Mouse (Mus musculus): ENCODE results near the gene Ypel3.
A peak's percentile ranks its signal among the peaks of the same experiment; 100 is the strongest.
"Not testable (repeated sequence)": the region's sequence is repeated elsewhere in the genome, so short reads cannot be mapped to it uniquely, and the experiment has no call there.

Ypel3 gene

DNA sequence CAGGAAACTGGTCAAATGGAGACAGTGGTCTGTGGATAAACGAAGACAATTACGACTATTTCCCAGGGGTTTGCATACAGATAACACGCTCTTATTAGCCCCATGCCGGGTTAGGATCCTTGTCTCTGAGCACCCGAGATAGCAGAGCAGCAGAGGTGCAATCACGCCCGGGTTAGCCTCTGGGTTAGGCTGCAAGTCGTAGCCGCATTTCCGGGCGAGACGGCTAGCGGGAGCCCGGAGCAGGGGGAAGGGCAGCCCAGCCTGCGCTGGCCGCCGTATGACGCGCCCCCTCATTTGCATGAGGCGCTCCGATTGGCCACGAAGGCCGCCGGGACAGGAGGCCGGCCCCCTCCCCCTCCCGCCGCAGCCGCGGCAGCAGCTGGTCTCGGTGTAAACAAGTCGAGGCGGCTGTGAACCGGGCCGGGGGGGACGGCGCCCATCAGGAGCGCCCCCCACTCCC, at the start of gene Ypel3:
Gene Ypel3 (plus strand): TSS at position 358 of the 460 bp plus-strand sequence.
- DNase-seq (ENCODE audit: low spot score in 2 of 2): peak; percentile 90 to 95

DNA sequence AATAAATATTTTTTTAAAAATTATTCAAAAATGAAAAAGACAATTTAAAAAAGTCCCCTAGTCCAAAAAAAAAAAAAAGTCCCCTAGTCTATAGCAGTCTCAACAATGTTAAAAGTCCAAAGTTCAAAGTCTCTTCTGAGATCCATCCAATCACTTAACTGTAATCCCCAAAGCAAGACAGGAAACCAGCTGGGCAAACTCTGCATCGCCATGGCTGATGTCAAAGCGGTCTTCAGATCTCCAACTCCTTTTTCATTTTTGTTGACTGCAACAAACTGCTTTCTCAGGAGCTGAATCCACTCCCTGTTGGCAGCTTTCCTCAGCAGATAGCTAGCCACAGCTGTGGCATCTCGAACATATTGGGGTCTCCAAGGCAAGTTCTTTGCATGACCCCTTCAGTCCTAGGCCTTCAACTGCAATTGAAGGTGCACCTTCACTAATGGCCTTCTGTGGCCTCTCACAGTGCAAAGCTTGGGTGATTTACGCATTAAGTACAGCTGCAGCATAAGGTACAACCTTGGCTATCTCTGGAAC, 46.4 kb upstream of the Ypel3 start:
- DNase-seq (ENCODE audit: low spot score in 2 of 2): not testable (repeated sequence)

DNA sequence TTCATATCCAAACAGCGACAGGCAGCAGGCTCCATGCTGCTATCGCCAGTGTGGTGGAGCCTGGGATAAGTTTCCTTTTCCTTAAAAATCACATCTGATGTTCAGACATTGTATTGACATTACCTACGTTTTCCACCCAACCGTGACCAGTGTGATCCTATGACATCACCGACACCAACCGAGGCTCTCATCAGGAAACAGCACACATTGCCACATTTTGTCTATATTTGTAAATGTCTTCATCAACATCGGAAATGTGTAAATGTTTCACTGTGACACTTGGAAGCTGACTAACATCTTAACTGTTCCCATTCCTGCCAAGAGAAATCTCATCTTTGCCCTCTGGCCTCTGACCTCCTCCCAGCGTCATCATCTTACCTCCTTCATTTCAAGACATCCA, 40.6 kb upstream of the Ypel3 start:
- no peak for DNase-seq (ENCODE audit: low spot score in 2 of 2)

DNA sequence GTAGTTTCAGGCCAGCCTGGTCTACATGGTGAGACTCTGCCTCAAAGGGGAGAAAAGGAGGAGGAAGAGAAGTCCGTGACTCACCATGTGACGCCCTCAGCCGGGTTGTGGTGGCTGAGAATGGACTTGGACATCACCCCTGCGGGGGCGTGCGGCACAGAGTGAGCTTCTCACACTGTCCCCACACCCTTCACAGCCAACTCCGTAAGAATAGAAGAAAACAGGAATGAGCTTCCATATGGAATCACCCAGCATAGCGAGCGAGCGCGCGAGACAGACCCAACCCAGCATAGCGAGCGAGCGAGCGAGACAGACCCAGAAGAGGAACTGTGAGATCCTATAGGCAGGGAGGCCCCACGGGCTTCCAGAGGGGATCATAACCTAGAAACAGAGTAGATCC, 37.2 kb upstream of the Ypel3 start:
- peak in 1 of 2 experiments; percentile 83 for DNase-seq (ENCODE audit: low spot score in 2 of 2)

DNA sequence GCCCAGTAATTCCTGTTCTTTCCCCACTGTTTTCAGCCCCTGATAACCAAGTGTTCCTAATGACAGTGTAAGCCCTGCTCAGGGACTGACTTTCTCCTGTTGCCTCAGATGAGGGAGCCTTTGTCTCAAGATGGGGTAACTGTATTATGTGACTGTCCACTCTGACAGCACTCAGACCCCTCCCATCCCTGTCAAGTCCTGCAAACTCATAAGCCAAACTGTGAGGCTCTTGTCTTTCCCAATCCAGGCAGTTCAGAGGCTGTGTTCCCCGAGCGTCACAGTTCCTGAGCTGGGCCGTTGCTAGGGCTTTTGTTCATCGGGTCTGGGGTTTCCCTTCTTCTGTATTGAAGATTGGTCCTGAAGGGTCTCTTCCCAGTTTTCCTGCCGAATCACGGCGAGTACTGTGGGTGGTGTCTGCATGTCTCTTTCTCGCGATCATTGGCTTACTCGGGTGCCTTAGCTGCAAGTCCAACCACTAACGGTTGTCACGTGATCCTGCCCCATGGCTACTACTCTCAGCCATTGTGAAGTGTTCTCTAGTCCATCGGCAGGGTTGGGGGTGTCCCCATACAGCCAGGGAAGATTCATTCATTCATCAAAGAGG, 36.5 kb upstream of the Ypel3 start:
- DNase-seq (ENCODE audit: low spot score in 2 of 2): no peak

DNA sequence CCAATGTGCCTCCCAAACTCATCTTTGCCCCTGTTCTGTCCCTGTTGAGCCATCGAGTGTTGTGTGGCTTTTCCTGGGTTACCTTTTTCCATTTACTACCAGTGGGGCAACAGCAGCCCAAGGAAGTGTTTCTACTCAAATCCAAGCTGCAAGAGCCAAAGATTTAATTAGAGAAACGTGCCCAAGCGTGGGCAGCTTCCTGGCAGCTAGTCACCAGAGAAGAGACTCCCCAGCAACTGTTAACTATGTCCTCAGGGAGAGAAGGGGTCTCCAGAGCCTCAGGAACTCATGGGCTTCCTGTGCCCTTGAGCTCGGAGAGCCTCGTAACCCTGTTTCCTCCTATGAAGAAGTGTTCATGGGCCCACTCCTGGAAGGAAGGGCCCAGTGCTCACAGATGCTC, 35.8 kb upstream of the Ypel3 start:
- DNase-seq (ENCODE audit: low spot score in 2 of 2): no peak

DNA sequence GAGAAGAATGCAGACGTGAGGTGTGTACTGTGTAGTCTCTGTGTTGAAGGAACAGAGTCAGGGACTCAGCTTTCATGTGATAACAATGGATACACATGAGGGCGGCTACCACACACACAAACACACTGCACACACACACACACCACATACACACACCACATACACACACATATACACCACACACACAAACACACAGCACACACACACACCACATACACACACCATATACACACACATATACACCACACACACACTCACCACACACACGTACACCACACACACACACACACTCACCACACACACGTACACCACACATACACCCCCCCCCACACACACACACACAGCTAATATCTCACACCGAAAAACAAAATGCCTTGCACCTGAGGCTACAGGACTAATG, 35.3 kb upstream of the Ypel3 start:
- no peak for DNase-seq (ENCODE audit: low spot score in 2 of 2)

DNA sequence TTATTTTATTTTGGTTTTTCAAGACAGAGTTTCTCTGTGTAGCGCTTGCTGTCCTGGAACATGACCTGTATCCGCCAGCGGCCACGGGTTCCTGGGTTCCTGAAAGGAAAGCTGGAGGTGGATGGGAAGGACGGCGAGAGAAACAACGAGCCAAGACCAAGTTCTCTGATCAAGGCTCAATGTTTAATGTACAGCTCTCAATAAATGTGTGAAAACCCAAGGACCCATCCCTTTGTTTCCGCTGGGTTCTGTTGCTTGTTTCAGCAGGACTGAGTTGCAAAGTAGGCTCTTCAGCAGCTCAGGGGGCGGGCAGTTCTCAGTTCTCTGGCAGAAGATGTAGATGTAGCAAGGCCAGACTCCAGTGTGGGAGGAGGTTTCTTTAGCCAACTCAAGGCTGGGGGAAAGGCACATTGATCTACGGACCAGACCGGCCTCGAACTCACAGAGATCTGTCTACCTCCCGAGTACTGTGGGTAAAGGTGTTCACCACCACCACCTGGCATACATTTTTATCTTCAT, 34.7 kb upstream of the Ypel3 start:
- no peak for DNase-seq (ENCODE audit: low spot score in 2 of 2)

DNA sequence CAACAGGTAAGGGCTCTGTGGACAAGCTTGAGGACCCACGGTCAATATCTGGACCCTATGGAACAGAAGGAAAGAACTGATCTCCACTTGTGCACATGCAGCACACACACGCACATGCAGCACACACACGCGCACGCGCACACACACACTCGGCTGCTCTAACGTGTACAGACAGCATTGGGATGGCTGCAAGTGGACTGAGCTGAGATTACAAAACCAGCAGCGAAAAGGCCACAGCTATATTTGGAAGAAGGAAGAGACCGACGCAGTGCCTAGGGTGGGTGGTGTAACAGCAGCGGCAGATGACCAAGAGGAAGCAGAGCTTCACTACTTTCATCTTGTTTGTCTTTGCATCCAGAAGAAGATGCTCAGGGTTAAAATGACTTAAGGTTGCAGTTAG, 30.7 kb upstream of the Ypel3 start:
- DNase-seq (ENCODE audit: low spot score in 2 of 2): no peak

DNA sequence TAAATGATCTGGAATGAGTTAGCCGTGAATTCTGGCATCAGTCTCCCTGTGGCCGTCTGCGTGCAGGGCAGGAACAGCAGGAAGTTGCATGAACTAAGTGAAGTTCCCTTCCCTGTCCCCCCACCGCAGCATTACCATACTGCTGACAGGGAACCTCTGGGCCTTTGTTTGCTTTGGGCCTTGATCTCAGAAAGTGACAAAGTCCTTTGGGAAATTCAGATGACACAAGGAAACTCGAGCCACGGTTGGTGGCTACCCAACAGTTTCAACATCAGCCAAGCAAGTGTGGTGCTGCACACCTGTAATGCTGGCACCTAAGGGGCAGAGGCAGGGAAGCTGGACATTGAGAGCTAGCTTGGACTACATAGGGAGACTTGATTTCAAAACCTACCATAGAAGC, 30.0 kb upstream of the Ypel3 start:
- no peak for DNase-seq (ENCODE audit: low spot score in 2 of 2)

DNA sequence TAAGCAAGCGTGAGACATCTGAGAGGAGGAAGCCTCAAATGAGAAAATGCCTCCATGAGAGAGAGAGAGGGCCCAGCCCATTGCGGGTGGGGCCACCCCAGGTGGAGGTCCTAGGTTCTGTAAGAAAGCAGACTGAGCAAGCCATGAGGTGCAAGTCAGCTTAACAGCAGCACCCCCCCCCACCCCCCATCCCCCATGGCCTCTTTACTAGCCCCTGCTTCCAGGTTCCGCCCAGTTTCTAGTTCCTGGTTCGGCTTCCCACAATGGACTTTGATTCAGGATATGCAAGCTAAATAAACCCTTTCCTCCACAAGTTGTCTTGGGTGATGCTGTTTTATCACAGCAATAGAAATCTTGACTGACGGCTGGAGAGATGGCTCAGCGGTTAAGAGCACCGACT, 27.9 kb upstream of the Ypel3 start:
- no peak for DNase-seq (ENCODE audit: low spot score in 2 of 2)

DNA sequence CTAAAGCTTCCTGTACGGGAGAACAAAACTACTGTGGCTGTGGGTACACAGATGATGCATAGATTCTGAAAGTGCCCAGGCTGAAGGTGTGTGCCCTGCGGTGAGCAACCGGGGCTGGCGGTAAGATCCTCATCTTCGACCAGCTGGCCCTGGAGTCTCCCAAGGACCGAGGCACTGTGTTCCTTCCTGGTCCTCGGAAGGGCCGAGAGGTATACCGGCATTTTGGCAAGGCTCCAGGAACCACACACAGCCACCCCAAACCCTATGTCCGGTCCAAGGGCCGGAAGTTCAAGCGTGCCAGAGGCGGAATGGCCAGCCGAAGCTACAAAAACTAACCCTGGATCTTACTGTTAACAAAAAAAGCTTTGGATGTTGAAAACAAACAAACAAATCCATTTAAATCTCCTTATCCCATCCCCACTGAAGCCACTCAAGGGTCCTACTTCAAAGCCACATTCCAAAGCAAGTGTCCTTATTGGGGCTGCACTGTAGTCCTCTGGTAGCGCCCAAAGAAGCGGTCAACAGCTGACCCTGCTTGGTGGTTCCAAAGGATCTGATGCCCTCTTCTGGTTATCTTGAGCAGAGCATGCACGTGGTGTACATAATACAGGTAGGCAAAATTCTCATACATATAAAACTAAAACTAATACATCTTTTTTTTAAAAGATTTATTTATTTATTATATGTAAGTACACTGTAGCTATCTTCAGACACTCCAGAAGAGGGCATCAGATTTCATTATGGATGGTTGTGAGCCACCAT, 27.0 kb upstream of the Ypel3 start:
- no peak for DNase-seq (ENCODE audit: low spot score in 2 of 2)

DNA sequence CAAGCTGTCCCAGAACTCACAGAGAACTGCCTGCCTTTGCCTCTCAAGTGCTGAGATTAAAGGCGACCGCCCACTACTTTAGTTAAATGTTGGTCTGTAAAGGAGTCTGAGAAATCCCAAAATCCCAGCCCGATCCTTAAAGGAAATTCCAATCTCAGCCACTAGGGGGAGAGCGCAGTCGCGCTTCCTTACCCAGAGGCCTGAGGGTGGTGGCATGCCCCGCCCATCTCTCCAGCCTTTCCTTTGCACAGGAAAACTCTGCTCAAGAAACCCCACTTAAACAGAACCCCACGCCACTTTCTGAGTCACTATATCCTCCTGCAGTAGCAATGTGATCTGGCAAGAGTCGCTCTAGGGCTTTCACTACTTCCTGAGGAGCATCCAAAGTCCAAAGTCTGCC, 21.9 kb upstream of the Ypel3 start:
- peak; percentile 70 to 82 for DNase-seq (ENCODE audit: low spot score in 2 of 2)

DNA sequence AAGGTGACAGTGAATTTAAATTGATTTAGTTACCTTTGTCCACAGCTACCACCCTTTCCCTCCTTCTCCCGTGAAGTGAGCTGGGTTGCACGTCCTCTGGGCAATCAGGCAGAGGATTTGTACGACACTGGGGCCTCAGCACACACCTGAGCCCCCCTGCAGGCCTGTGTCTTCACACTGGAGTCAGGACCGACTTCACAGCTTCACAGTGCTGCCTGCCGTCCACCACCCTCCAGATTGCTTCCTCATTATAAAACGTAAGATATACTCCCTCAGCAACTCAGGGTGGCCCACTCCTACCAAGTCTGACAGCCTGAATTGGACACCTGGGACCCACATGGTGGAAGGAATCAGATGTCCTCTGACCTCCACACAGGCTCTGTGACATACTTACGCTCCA, 18.2 kb upstream of the Ypel3 start:
- no peak for DNase-seq (ENCODE audit: low spot score in 2 of 2)

DNA sequence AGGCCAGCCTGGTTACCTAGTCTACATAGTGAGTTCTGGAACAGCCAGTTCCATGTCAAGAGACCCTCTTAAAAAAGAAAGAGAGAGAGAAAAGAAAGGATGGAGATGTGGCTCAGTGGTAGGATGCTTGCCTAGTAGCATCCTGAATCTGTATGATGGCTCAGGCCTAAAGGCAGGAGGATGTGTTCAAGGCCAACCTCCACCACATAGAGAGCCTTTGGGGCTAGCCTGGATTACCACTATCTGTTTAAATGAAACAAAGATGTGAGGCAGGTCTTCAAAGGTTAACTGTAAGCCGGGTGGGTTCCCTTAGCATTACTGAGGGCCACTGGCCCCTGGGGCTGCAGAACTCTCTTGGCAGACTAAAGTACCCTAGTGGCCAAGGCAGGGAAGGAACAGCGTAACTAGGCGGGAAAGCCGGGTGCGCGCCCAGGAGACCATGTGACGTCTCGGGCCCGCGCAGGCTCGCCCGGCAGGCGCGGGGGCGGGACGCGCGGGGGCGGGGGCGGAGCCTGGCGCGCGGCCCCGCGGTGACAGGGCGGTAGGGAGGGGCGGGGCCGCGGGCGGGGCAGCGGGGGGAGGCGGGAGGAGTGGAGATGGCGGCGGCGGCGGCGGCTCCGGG, 17.6 kb upstream of the Ypel3 start, which contains the start of gene Mapk3:
Gene Mapk3 (plus strand): TSS at position 552 of the 622 bp plus-strand sequence.
- DNase-seq (ENCODE audit: low spot score in 2 of 2): peak; percentile 76 to 87

DNA sequence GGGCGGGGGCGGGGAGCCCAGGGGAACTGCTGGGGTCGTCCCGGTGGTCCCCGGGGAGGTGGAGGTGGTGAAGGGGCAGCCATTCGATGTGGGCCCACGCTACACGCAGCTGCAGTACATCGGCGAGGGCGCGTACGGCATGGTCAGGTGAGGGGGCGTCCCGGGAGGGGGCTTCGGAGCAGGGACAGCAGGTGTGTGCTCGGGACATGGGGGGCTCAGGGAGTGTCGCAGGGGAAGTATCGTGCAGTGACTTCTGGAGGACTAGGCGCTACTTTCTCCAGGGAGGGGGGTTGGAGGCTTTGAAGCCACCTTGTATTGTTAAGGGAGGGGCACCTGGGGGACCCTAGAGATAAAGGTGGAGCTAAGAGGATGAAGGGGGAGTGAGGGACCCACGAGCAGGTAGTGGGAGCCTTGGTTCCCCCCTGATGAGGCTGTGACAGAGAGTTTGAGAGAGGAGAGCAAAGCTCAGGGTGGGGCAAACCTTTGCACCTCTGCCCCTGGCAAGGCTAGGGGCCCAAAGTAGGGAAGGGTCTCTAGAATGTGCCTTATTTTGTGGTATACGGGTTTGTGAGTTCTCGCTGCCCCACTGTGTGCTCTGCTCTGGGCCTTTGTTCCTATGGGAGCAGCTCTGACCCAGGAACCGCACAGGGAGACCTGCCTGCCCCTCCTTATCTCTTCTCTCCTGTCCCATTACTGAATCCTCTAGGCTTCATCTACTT, 16.9 kb upstream of the Ypel3 start:
- DNase-seq (ENCODE audit: low spot score in 2 of 2): no peak

DNA sequence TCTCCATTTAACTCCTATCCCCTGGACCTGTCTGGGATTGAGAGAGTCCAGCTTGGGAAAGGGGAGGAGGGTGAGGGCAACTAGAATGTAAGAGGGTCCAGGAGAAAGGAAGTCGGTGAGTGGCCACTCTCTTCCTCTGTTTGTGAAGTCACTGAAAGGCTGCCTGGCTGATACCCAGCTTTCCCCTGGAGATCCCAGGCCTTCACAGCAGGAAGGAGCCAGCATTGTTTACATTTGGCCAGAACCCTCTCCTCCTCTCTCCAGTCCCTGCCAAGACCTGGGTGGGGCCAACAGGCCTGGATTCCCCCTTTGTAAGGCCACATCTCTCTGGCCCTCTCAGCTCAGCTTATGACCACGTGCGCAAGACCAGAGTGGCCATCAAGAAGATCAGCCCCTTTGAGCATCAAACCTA, 16.4 kb upstream of the Ypel3 start:
- no peak for DNase-seq (ENCODE audit: low spot score in 2 of 2)

DNA sequence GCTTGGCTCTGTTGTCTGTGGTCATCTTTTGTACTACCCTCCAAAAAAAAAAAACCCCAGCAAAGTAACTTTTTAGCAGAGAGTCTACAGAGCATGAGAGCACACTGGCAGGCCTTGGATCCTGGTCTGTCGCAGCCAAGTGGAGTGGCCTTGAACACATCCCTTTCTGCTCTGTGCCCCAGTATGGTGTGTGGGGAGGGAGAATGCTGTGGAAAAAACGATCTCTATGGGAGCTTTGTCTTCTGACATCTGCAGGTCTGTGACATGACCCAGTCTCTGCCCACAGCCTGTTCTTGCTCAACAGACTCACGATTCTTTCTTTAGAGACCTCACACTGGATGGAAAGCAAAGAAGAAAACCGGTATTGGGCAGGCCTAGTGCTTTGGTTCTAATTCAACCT, 15.8 kb upstream of the Ypel3 start:
- DNase-seq (ENCODE audit: low spot score in 2 of 2): no peak

DNA sequence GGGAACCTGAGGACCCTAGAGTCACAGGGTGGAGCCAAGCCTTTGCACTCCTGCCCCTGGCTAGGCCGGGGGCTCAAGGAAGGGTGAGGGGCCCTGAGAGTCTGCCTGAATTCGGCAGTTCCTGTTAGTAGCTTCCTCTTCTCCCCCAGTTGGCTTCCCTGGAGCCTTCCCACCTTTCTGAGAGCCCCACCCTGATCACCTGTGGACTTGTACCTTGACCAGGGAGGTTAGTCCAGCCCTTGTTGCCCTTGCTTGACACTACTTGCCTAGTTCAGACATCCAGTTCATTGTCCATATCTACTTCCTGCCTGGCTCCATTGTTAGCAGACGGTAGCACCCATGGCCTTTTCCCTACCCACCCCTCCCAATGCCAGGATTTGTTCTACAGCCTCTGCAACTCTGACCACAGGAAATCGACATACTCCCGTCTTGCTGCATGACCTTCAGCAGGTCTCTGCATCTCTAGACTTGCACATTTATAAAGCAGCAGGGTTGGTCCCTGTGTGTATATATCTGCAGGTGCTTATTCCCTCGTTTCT, 15.2 kb upstream of the Ypel3 start:
- no peak for DNase-seq (ENCODE audit: low spot score in 2 of 2)

DNA sequence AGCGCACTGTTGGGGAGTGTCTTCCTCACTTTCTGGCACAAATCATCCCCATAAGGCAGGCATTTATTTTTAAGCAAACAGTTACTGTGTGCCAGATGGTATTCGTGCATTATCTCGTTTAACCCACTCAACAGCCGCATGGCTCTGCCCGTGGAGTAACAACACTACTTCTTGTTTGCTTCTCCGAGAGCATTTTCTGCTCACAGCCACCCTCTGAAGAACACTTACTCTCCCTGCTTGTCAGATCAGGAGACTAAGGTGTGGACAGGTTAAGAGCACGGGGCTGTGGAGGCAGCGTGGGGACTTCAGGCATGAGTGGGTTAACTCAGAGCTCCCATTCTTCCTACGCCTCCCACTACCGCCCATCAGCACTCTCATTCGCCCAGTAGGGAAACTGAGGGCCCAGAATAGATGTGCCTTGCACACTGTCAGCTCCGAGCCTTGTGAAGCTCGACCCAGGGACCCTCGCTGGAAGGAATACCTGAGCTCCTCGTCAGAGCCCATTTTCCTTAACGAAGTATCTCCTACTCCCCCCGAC, 14.2 kb upstream of the Ypel3 start:
- peak; percentile 64 to 86 for DNase-seq (ENCODE audit: low spot score in 2 of 2)

DNA sequence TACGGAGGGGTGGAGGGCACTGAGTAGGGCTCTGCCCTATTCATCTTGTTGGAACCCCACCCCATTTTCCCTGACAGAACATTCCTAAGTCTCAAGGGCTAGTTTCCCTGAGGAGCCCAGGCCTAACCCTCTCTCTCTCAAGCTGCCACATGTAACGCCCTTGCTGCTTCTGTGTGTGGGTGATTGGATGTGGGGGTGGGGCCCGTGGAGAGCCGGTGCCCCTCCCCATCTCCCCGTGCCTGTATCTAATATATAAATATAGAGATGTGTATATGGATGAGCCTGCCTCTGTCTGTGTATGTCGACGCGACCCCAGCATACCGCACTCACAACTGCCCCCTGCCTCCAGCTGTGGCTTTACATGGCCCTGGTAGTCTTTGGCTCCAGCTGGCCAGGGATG, 11.2 kb upstream of the Ypel3 start:
- no peak for DNase-seq (ENCODE audit: low spot score in 2 of 2)

Data from frontal cortex, postnatal 36 days (tissue).